ENCODE assay signal across 21 mouse cellular contexts in genomic region chr10:3466135-3466626, GRCm38 (mm10).
DNase-seq lines count a peak whose midpoint lies in the region; ATAC-seq and TF ChIP-seq lines count a peak whose summit lies in the region.
"Had no signal": no experiment of that assay in that cellular context is flagged by ENCODE, and none has a peak within 500 bp of the region (broad histone marks: within the 10 kb centered on the region; RNA-seq: fewer than 3 reads in every experiment).

No protein-coding gene starts in this region.

- ATAC-seq in Patski: peak; percentile 87
- ATAC-seq: activated CD4-positive, CD25-positive, alpha-beta regulatory T cell, adult 4 months; forebrain, embryonic 15.5 days; intestine, embryonic 16.5 days had no signal

- intact Hi-C loops in left cerebral cortex, postnatal 14 days (cut with DNase I): no loop called here

- no peaks in the 10 kb centered on the region for H3K36me3 ChIP-seq in myocyte (ENCODE audit: control insufficient read depth, insufficient read depth)
- H3K36me3 ChIP-seq: embryonic facial prominence, embryonic 13.5 days; forebrain, embryonic 15.5 days; G1E; hindbrain, embryonic 10.5 days; hindbrain, embryonic 15.5 days had no signal

- DNase-seq in 3134 (ENCODE audit: extremely low read depth, insufficient read length, low spot score) (peak; percentile 45), 3T3-L1 (ENCODE audit: low read depth, low spot score) (peak; percentile 73), Patski (ENCODE audit: low read depth, low spot score) (no peak)
- no peak for DNase-seq in B cell, adult 2 months
- DNase-seq in left cerebral cortex, postnatal 14 days (ENCODE audit: low spot score in 2 of 2): no peak
- DNase-seq: adrenal gland, adult 8-10 months; cerebellum, adult 11 months; cerebellum, adult 9-10 months; cerebellum, postnatal 25 days; gastrocnemius, postnatal 14 days; kidney, adult 2 months had no signal

- POLR2A ChIA-PET in Patski (lab: Charles Lee): no interaction called here

- H3ac ChIP-seq in myocyte (ENCODE audit: control insufficient read depth, insufficient read length): no peak overlapping the region

- TF ChIP-seq POLR2A in myocyte (IDR thresholded peaks at IDR 0.05; ENCODE audit: insufficient read length, low read depth): no peak

- no peaks in the 10 kb centered on the region for H3K27me3 ChIP-seq in Patski
- H3K27me3 ChIP-seq in myocyte (ENCODE audit: control insufficient read depth, insufficient read depth, insufficient read length): no peaks in the 10 kb centered on the region
- H3K27me3 ChIP-seq: embryonic facial prominence, embryonic 13.5 days; forebrain, embryonic 15.5 days; heart, embryonic 12.5 days; hindbrain, embryonic 15.5 days had no signal

- CTCF ChIA-PET in Patski (lab: Charles Lee): interaction anchor here (0.7 to 1.3 kb wide), 5 partner anchors 10 to 133 kb away, joined by 3 to 6 read pairs (median 3); no protein-coding TSS in a partner anchor

- no peaks in the 10 kb centered on the region for H3K79me2 ChIP-seq in myocyte (ENCODE audit: control insufficient read depth, insufficient read depth)

- TF ChIP-seq CTCF in Patski (IDR thresholded peaks at IDR 0.05): no peak

- no peak overlapping the region for H3K4me3 ChIP-seq in myocyte
- H3K4me3 ChIP-seq: embryonic facial prominence, embryonic 13.5 days; erythroblast, embryonic 14.5 days; forebrain, embryonic 15.5 days; heart, embryonic 12.5 days; hindbrain, embryonic 10.5 days; hindbrain, embryonic 15.5 days had no signal

- in situ Hi-C loops in Patski (cut with MboI; ENCODE audit: low pct_unique_long_range_greater_than_20kb): no loop called here

- H3K4me2 ChIP-seq in myocyte (ENCODE audit: low read depth): no peak overlapping the region
- H3K4me2 ChIP-seq: embryonic facial prominence, embryonic 13.5 days; forebrain, embryonic 15.5 days; heart, embryonic 12.5 days; hindbrain, embryonic 15.5 days had no signal

TF ChIP-seq in myocyte, 11 proteins besides CTCF, POLR2A, EP300 and RAD21:
- TF ChIP-seq MYOD1 (IDR thresholded peaks at IDR 0.05; ENCODE audit: control insufficient read depth in 1 of 3, insufficient read length in 2 of 3, low read depth in 2 of 3): no peak
- peak; percentile 85; the same call in 1 of the 2 replicates for TF ChIP-seq CEBPB (IDR thresholded peaks at IDR 0.05; ENCODE audit: insufficient read depth, poor library complexity, severe bottlenecking)

Comparison
In these comparisons a context has a peak if more than half of its experiments do, and no peak if none do; other contexts are left out.
1. DNase-seq: peak in 3134 (single experiment) and 3T3-L1 (single experiment); none in Patski (single experiment), B cell, adult 2 months (0 of 2) and left cerebral cortex, postnatal 14 days (0 of 2).